Mouse (Mus musculus) heart, postnatal 0 days (tissue): ENCODE measurements around the gene Mrgprh. TPM values are rescaled to one million over a fixed set of nuclear protein-coding genes. Genes with fewer than 3 reads are reported as not detected.

ENCODE experiments used
- ATAC-seq: fragments of 200-750 bp; cut with Nextera tagmentation; 2 replicates; pipeline ENCODE4 v1.8.0; 2017; ENCODE audit warnings: low read depth, moderate number of reproducible peaks, moderate library complexity; ENCODE audit not compliant: insufficient read depth
- DNase-seq: peaks from one replicate; pipeline ENCODE4 v3.0.0-alpha.2; 2016; ENCODE audit warnings: low spot score
- H3K27ac ChIP-seq: fragments of 300-500 bp; sonication (generic); 2 replicates; pipeline ENCODE4 v1.5.1; 2014; ENCODE audit warnings: low read depth, mild to moderate bottlenecking
- H3K27me3 ChIP-seq: fragments of 300-500 bp; sonication (generic); 2 replicates; pipeline ENCODE4 v1.6.1; 2014; ENCODE audit warnings: low read length, mixed read lengths; ENCODE audit not compliant: control insufficient read depth, insufficient read depth
- H3K36me3 ChIP-seq: fragments of 300-500 bp; sonication (generic); replicated peaks from 2 replicates; pipeline ENCODE4 v1.6.1; 2014; ENCODE audit warnings: low read length, mixed read lengths; ENCODE audit not compliant: control insufficient read depth, insufficient read depth
- H3K4me1 ChIP-seq: fragments of 300-500 bp; sonication (generic); 2 replicates; pipeline ENCODE4 v1.6.1; 2014; ENCODE audit warnings: antibody characterized with exemption; ENCODE audit not compliant: control insufficient read depth, insufficient read depth
- H3K4me2 ChIP-seq: fragments of 300-500 bp; sonication (generic); 2 replicates; pipeline ENCODE4 v1.6.1; 2014; ENCODE audit warnings: low read depth, mild to moderate bottlenecking, low read length, moderate library complexity
- H3K4me3 ChIP-seq: fragments of 300-500 bp; sonication (generic); 2 replicates; pipeline ENCODE4 v1.5.1; 2014; ENCODE audit warnings: low read depth, low read length
- H3K9ac ChIP-seq: fragments of 300-500 bp; sonication (generic); replicated peaks from 2 replicates; pipeline ENCODE4 v1.6.1; 2014; ENCODE audit warnings: low read depth, low read length, mixed read lengths
- H3K9me3 ChIP-seq: fragments of 300-500 bp; sonication (generic); replicated peaks from 2 replicates; pipeline ENCODE4 v1.6.1; 2016; ENCODE audit warnings: low read length; ENCODE audit not compliant: control insufficient read depth
- CTCF ChIP-seq: IDR thresholded peaks from 2 replicates; pipeline ENCODE4 v1.5.1; 2016; ENCODE audit warnings: antibody characterized with exemption, control low read depth, low read depth
- EP300 ChIP-seq: IDR thresholded peaks from 2 replicates; pipeline ENCODE4 v1.6.1; 2016; ENCODE audit warnings: antibody characterized with exemption, low read depth
- WGBS: fragments of 180-500 bp; shearing (Covaris S2); extraction: QIAGEN DNeasy Blood & Tissue Kit; methylation state at CpG from one replicate; pipeline ENCODE4 v1.1.7; 2014; 5-methylcytosine and 5-hydroxymethylcytosine counted together
- polyA plus RNA-seq: library from polyadenylated mRNA; unstranded; fragments of >200 nt; fragmentation: Nextera tagmentation; extraction: Ambion mirVana; gene quantifications from 2 replicates; pipeline ENCODE4 v1.2.1, GENCODE M21; 2015
- total RNA-seq: library from RNA; depleted of rRNA; stranded (reverse); fragments of >200 nt; gene quantifications from 2 replicates; pipeline ENCODE4 v1.2.3, GENCODE M21; 2014; ENCODE audit warnings: low replicate concordance

Gene Mrgprh
- total and polyA plus RNA-seq, 2 experiments from 2014 or later: 0.25 TPM; not detected in 1

- no peak overlapping the region for H3K4me3 ChIP-seq
- ATAC-seq (no peak), DNase-seq (no peak)
- TF ChIP-seq CTCF (no peak), EP300 (no peak)
- H3K9me3 ChIP-seq: no peaks in the 10 kb centered on the region
- no peaks in the 10 kb centered on the region for H3K27me3 ChIP-seq
- no peaks in the 10 kb centered on the region for H3K4me1 ChIP-seq
- 64% methylated on average over 11 of the region's 12 CpGs for WGBS
- H3K9ac ChIP-seq: no peak overlapping the region
- H3K4me2 ChIP-seq: no peak overlapping the region
- no peak overlapping the region for H3K27ac ChIP-seq
- H3K36me3 ChIP-seq: peaks cover 36% of the 10 kb centered on the region
Observed at GRCm38 (mm10) chr17:12903372-12904333, 27.8 kb downstream of the Mrgprh start.

DNA sequence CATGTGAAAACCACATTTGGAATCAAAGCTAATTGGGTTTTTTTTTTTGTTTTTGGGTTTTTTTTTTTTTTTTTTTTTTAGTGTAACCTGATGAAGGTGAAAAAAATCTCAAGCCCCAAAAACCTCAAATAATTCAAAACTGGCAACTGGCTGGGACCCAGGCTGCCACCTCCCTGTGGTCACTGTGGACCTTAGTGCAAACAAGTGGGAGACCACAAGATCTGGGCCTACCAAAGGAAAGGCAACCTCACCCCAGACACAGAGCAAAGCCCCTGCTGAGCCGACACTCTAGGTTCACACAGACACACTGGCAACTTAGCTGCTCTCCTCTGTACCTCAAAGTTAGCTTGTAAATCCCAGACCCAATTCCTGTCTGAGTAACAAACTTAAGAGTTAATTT is 28.5 kb downstream of the Mrgprh start:
- TF ChIP-seq CTCF (no peak), EP300 (no peak)
- Histone ChIP-seq H3K4me1 (no peaks in the 10 kb centered on the region), H3K27ac (no peak overlapping the region), H3K4me3 (no peak overlapping the region), H3K36me3 (peaks cover 33% of the 10 kb centered on the region), H3K9me3 (no peaks in the 10 kb centered on the region), H3K27me3 (no peaks in the 10 kb centered on the region), H3K4me2 (no peak overlapping the region), H3K9ac (no peak overlapping the region)
- 91% methylated on average over 1 of the region's 1 CpGs for WGBS
- ATAC-seq (no peak), DNase-seq (no peak)

DNA sequence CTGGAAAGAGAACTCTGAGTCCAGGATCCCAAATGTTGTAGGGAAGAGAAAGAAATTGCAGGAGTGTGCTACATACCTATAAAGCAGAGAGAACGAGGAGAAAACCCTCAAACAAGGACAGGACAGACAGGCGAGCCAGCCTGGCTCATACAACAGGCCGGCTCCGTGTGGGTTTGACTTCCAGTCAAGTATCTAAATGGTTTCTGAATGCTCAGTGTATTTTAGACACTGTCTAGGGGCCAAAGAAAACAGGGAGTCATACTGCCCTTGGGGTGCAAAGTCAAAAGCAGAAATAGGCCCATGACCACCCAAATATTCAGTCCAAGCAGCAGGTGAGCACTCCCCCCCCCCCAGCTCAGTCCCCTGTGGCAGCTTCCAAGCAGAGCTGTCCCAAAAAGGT is 30.0 kb downstream of the Mrgprh start:
- Histone ChIP-seq H3K9me3 (no peaks in the 10 kb centered on the region), H3K27me3 (no peaks in the 10 kb centered on the region), H3K4me2 (no peak overlapping the region), H3K36me3 (peaks cover 36% of the 10 kb centered on the region), H3K9ac (no peak overlapping the region), H3K4me1 (no peaks in the 10 kb centered on the region), H3K4me3 (no peak overlapping the region), H3K27ac (no peak overlapping the region)
- ATAC-seq (no peak), DNase-seq (no peak)
- WGBS: 86% methylated on average over 4 of the region's 4 CpGs
- TF ChIP-seq EP300 (no peak), CTCF (no peak)

DNA sequence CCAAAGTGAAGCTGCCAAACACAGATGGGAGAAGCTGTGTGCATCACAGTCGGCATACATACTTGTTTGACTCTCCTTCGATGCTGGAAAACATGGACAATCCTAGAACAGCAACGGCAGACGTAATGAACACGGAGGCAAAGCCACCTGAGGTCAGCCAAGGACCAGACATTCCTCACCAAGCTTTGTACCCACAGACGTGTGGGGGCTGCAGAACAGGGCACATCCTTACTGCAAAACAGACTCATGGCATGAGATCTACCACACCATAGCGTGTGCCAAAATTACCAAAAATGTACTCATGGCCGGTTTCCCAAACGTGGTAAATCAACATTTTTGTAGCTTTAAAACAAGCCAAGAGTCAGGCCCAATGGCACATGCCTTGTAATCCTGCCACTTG is 30.6 kb downstream of the Mrgprh start:
- Histone ChIP-seq H3K4me3 (no peak overlapping the region), H3K27ac (no peak overlapping the region), H3K27me3 (no peaks in the 10 kb centered on the region), H3K4me1 (no peaks in the 10 kb centered on the region), H3K9ac (no peak overlapping the region), H3K9me3 (no peaks in the 10 kb centered on the region), H3K36me3 (peaks cover 41% of the 10 kb centered on the region), H3K4me2 (no peak overlapping the region)
- TF ChIP-seq EP300 (no peak), CTCF (no peak)
- 85% methylated on average over 9 of the region's 9 CpGs for WGBS
- no peak for ATAC-seq
- no peak for DNase-seq

- ATAC-seq: no peak
- Histone ChIP-seq H3K9me3 (no peaks in the 10 kb centered on the region), H3K36me3 (peaks cover 52% of the 10 kb centered on the region), H3K9ac (no peak within 1 kb of the TSS), H3K27ac (no peak within 1 kb of the TSS), H3K4me2 (no peak within 1 kb of the TSS), H3K4me3 (no peak within 1 kb of the TSS), H3K4me1 (no peaks in the 10 kb centered on the region), H3K27me3 (no peaks in the 10 kb centered on the region)
- WGBS: 72% methylated on average over 35 of the region's 35 CpGs
- TF ChIP-seq EP300: no peak
- TF ChIP-seq CTCF: no peak
- no peak for DNase-seq
Observed at GRCm38 (mm10) chr17:12909361-12910280, 33.8 kb downstream of the Mrgprh start, which contains the start of gene Pnldc1. TSS of gene Pnldc1 (minus strand) at chr17:12910230.
